Mouse (Mus musculus): ENCODE measurements at regions not wholly inside any gene's neighbourhood (a gene's known extent, or its start where the extent isn't known, plus 50 kb on each side); places are given as distances from the start of the nearest gene placed in this dataset.

- Histone ChIP-seq H3K9me3 (replicated peaks; ENCODE audit: insufficient read depth, low read length) (no peaks in the 10 kb centered on the region), H3K27ac (ENCODE audit: control insufficient read depth, low read depth, low read length) (no peak overlapping the region), H3K36me3 (ENCODE audit: control insufficient read depth in 1 of 2, insufficient read depth in 2 of 2, low read length in 2 of 2) (peaks cover 0 to 2% of the 10 kb centered on the region in 2 experiments; a peak in 1 of 4 replicates), H3K27me3 (ENCODE audit: control insufficient read depth in 1 of 2, insufficient read depth in 2 of 2, low read length in 2 of 2) (no peaks in the 10 kb centered on the region), H3K4me3 (ENCODE audit: control insufficient read depth in 1 of 2, insufficient read depth in 1 of 2, low read depth in 2 of 2, low read length in 2 of 2) (no peak overlapping the region), H3K79me2 (ENCODE audit: control insufficient read depth, insufficient read depth, low read length, poor library complexity) (no peaks in the 10 kb centered on the region), H3K4me1 (ENCODE audit: control insufficient read depth in 1 of 2, insufficient read depth in 2 of 2, low read length in 2 of 2) (peaks cover 0 to 5% of the 10 kb centered on the region in 2 experiments; a peak in 2 of 4 replicates), H3K9ac (ENCODE audit: control insufficient read depth, low read depth, low read length, poor library complexity, severe bottlenecking) (no peak overlapping the region)
- peak; percentile 68 for TF ChIP-seq ZC3H11A (IDR thresholded peaks at IDR 0.05; ENCODE audit: low read depth, low read length)
- TF ChIP-seq ZNF384 (IDR thresholded peaks at IDR 0.05; ENCODE audit: low read depth, low read length), result peak; percentile 82
- no peak for TF ChIP-seq ELF1 (IDR thresholded peaks at IDR 0.05; ENCODE audit: low read depth, low read length)
- TF ChIP-seq CHD1 (IDR thresholded peaks at IDR 0.05; ENCODE audit: low read depth, low read length), result no peak
- peak; percentile 81 for TF ChIP-seq RAD21 (IDR thresholded peaks at IDR 0.05; ENCODE audit: low read depth, low read length)
- TF ChIP-seq CTCF (IDR thresholded peaks at IDR 0.05 in 2 of 3, conservative IDR thresholded peaks at IDR 0.05 in 1 of 3; ENCODE audit: control insufficient read depth in 1 of 3, insufficient read depth in 1 of 3, low read depth in 2 of 3, low read length in 3 of 3, poor library complexity in 1 of 3, severe bottlenecking in 1 of 3), result peak in 1 of 3 experiments; percentile 51; a peak in 2 of 6 replicates
- peak; percentile 64 for TF ChIP-seq SMC3 (IDR thresholded peaks at IDR 0.05; ENCODE audit: low read depth, low read length)
- peak; percentile 28 for DNase-seq (ENCODE audit: low read depth, low spot score)
Observed at GRCm38 (mm10) chr1:96569281-96569680, 302.7 kb downstream of the Slco4c1 start.

- H3K9ac ChIP-seq (ENCODE audit: control insufficient read depth, low read depth, low read length, poor library complexity, severe bottlenecking), result no peak overlapping the region
- peaks cover 3% of the 10 kb centered on the region in 2 experiments; a peak in 2 of 4 replicates for H3K4me1 ChIP-seq (ENCODE audit: control insufficient read depth in 1 of 2, insufficient read depth in 2 of 2, low read length in 2 of 2)
- H3K4me3 ChIP-seq (ENCODE audit: control insufficient read depth in 1 of 2, insufficient read depth in 1 of 2, low read depth in 2 of 2, low read length in 2 of 2), result no peak overlapping the region
- TF ChIP-seq USF1 (IDR thresholded peaks at IDR 0.05; ENCODE audit: low read depth, low read length) (no peak), MEF2A (IDR thresholded peaks at IDR 0.05; ENCODE audit: extremely low read depth, insufficient replicate concordance, low read depth, low read length, poor library complexity, severe bottlenecking) (no peak), CHD2 (IDR thresholded peaks at IDR 0.05; ENCODE audit: low read length) (no peak), GATA1 (IDR thresholded peaks at IDR 0.05; ENCODE audit: low read depth, low read length) (peak; percentile 75), ELF1 (IDR thresholded peaks at IDR 0.05; ENCODE audit: low read depth, low read length) (no peak), TCF12 (IDR thresholded peaks at IDR 0.05; ENCODE audit: low read depth, low read length) (peak; percentile 64), USF2 (IDR thresholded peaks at IDR 0.05; ENCODE audit: borderline replicate concordance in 1 of 2, insufficient read depth in 1 of 2, low read depth in 1 of 2, low read length in 2 of 2) (no peak), NELFE (IDR thresholded peaks at IDR 0.05; ENCODE audit: low read depth, low read length) (no peak), TAL1 (IDR thresholded peaks at IDR 0.05; ENCODE audit: low read length) (peak; percentile 44; the same call in 1 of the 2 replicates), EP300 (IDR thresholded peaks at IDR 0.05; ENCODE audit: low read depth in 1 of 2, low read length in 2 of 2) (peak; percentile 75 to 77), KAT2A (conservative IDR thresholded peaks at IDR 0.05; ENCODE audit: low read depth, low read length) (no peak), POLR2A (IDR thresholded peaks at IDR 0.05; ENCODE audit: control insufficient read depth in 1 of 2, insufficient read depth in 1 of 2, low read depth in 1 of 2, low read length in 2 of 2, poor library complexity in 1 of 2) (no peak)
- DNase-seq (ENCODE audit: low read depth, low spot score), result peak; percentile 68
- no peaks in the 10 kb centered on the region for H3K79me2 ChIP-seq (ENCODE audit: control insufficient read depth, insufficient read depth, low read length, poor library complexity)
- H3K27me3 ChIP-seq (ENCODE audit: control insufficient read depth in 1 of 2, insufficient read depth in 2 of 2, low read length in 2 of 2), result no peaks in the 10 kb centered on the region
- peaks cover 0 to 6% of the 10 kb centered on the region in 2 experiments; a peak in 2 of 4 replicates for H3K36me3 ChIP-seq (ENCODE audit: control insufficient read depth in 1 of 2, insufficient read depth in 2 of 2, low read length in 2 of 2)
- H3K9me3 ChIP-seq (replicated peaks; ENCODE audit: insufficient read depth, low read length), result no peaks in the 10 kb centered on the region
- H3K27ac ChIP-seq (ENCODE audit: control insufficient read depth, low read depth, low read length), result no peak overlapping the region
Observed at GRCm38 (mm10) chr1:96563279-96563910, 308.6 kb downstream of the Slco4c1 start.

All from MEL (cell line).